Mouse (Mus musculus): ENCODE measurements around the gene Usp6nl. TPM values are rescaled to one million over a fixed set of nuclear protein-coding genes. Genes with fewer than 3 reads are reported as not detected.

Usp6nl gene
- polyA plus RNA-seq, 1 experiment from 2014 or later, result 8.7 TPM

DNA sequence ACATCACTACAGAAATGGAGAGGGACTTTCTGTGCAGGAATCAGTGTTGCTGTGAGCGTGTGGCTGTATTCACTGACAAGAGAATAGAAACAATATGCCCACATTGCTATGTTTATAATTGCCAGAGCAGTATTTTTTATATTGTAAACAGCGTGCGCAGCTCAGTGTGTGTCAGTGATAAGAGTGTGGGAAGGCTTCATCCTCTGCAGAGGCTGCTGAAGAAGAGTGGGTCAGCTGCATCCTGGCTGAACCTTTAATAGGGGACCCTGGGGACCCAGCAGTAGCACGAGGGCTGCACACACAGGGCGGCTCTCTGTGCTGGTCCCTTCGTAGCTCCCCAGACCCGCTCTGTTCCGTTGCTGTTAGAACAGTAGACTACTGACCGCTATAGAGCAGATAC, 119.2 kb downstream of the Usp6nl start:
- Histone ChIP-seq H3K27me3 (no peaks in the 10 kb centered on the region), H3K4me3 (no peak overlapping the region), H3K27ac (no peak overlapping the region), H3K4me2 (no peak overlapping the region), H3K36me3 (peaks cover 33% of the 10 kb centered on the region), H3K9me3 (no peaks in the 10 kb centered on the region), H3K9ac (no peak overlapping the region), H3K4me1 (no peaks in the 10 kb centered on the region)
- no peak for ATAC-seq (ENCODE audit: insufficient number of reproducible peaks, low FRiP score, low TSS enrichment, low read depth)
- WGBS, result 85% methylated on average over 9 of the region's 9 CpGs

DNA sequence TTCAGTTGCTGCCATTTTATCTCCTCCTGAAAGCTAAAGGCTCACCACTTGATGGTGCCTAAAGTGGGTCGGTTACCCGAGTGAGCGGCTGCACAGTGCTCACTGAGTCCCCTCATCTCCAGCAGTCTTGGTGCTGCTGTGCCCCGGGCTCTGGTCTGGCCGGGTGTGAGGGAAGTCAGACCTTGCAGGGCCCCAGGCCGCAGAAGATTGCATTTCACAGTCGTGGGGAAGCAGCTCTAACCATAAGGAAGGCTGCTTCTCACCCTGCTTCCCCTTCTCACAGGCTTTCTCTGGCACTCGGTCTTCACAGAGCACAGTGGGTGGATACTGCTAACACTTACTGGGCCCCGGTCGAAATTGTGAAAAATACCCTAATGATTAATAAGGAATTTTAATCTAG, 119.8 kb downstream of the Usp6nl start:
- Histone ChIP-seq H3K4me2 (no peak overlapping the region), H3K36me3 (peaks cover 30% of the 10 kb centered on the region), H3K4me3 (no peak overlapping the region), H3K9ac (no peak overlapping the region), H3K9me3 (no peaks in the 10 kb centered on the region), H3K4me1 (no peaks in the 10 kb centered on the region), H3K27ac (no peak overlapping the region), H3K27me3 (no peaks in the 10 kb centered on the region)
- ATAC-seq (ENCODE audit: insufficient number of reproducible peaks, low FRiP score, low TSS enrichment, low read depth), result no peak
- 74% methylated on average over 10 of the region's 10 CpGs for WGBS

DNA sequence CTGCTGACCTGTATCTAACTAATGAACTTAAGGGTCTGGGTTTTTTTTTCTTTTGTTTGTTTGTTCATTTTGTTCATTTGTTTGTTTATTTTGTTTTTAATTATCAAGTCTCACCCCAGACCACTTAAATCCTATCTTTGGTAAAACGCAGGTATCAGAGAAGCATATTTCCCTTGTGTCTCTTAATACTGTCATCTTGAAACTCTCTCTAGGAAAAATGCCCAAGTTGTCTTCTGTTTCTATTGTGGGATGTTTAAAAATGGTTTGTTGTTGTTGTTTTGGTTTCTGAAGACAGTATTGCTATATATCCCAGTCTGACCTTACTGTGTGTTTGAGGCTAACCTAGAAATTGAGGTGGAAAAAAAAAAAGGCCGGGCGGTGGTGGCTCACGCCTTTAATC, 121.5 kb downstream of the Usp6nl start:
- 94% methylated on average over 4 of the region's 4 CpGs for WGBS
- H3K27me3 ChIP-seq, result no peaks in the 10 kb centered on the region
- no peak overlapping the region for H3K9ac ChIP-seq
- H3K4me3 ChIP-seq, result no peak overlapping the region
- ATAC-seq (ENCODE audit: insufficient number of reproducible peaks, low FRiP score, low TSS enrichment, low read depth), result no peak
- no peaks in the 10 kb centered on the region for H3K4me1 ChIP-seq
- H3K36me3 ChIP-seq, result peaks cover 22% of the 10 kb centered on the region
- no peak overlapping the region for H3K27ac ChIP-seq
- no peaks in the 10 kb centered on the region for H3K9me3 ChIP-seq
- no peak overlapping the region for H3K4me2 ChIP-seq

DNA sequence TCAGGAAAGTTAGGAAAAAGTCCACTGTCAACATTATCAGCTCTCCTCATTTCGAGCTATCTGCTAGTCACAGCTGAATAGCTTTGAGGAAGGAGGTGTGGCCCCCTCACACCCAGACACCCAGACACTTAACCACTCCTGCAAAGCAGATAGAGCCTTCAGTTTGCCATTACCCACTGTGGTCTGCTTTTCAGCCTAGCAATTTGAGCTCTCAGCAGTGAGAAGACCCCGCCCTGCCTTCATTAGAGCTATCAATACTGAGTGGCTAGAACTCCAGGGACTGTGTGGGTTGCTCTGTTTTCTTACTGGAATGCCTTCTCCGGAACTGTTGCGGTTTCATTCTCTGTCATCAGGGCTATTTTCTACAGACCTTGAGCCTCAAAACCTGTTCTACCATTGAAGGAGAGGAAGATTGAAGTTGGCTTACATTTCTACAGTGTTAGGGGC, 122.3 kb downstream of the Usp6nl start:
- 72% methylated on average over 4 of the region's 4 CpGs for WGBS
- peaks cover 22% of the 10 kb centered on the region for H3K36me3 ChIP-seq
- no peaks in the 10 kb centered on the region for H3K27me3 ChIP-seq
- no peak overlapping the region for H3K4me2 ChIP-seq
- H3K4me3 ChIP-seq, result no peak overlapping the region
- H3K9ac ChIP-seq, result no peak overlapping the region
- H3K9me3 ChIP-seq, result no peaks in the 10 kb centered on the region
- no peak overlapping the region for H3K27ac ChIP-seq
- ATAC-seq (ENCODE audit: insufficient number of reproducible peaks, low FRiP score, low TSS enrichment, low read depth), result no peak
- no peaks in the 10 kb centered on the region for H3K4me1 ChIP-seq

DNA sequence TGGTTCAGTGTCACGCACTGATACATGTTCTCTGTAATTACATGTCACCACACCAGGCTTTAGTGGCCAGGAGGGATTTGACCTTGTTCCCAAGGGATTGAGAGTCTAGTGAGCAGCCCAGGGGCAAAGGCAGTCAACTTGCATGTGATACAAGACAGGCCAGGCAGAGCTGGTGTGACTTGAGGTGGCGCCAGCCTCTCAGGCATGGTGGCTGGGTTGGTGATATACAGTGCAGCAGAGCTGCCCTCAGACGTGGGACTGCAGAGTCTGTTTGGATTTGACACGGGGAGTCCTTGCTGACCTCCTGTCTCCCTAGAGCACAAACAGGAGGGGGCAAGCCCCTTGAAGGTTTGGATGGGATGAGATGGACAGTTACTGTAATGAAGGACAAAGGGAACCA, 123.4 kb downstream of the Usp6nl start:
- 78% methylated on average over 4 of the region's 4 CpGs for WGBS
- no peak overlapping the region for H3K4me2 ChIP-seq
- H3K4me3 ChIP-seq, result no peak overlapping the region
- no peak overlapping the region for H3K9ac ChIP-seq
- peaks cover 2% of the 10 kb centered on the region; the same call in 1 of the 2 replicates for H3K4me1 ChIP-seq
- H3K27me3 ChIP-seq, result no peaks in the 10 kb centered on the region
- peaks cover 16% of the 10 kb centered on the region for H3K36me3 ChIP-seq
- no peaks in the 10 kb centered on the region for H3K9me3 ChIP-seq
- no peak for ATAC-seq (ENCODE audit: insufficient number of reproducible peaks, low FRiP score, low TSS enrichment, low read depth)
- H3K27ac ChIP-seq, result no peak overlapping the region

DNA sequence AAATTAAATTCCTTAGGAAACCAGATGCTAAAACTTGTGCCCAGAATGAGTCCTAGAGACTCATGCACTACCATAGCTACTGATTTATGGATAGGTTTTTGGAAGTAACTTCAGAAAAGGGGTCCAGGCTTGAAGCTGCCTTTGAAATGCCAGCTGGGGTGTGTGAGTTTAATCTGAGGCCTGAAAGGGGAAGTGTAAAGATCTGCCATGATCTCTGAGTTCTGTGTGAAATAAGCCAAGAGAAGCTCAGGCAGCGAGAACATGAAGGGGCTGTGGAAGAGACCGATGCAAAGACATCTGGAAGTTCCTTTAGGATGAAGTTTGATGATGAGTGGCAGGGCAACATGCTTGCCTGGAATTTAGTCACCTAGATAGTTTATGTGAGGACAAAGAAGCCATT, 126.4 kb downstream of the Usp6nl start:
- Histone ChIP-seq H3K4me3 (no peak overlapping the region), H3K9ac (no peak overlapping the region), H3K4me1 (peaks cover 2% of the 10 kb centered on the region; the same call in 1 of the 2 replicates), H3K36me3 (no peaks in the 10 kb centered on the region), H3K4me2 (no peak overlapping the region), H3K27me3 (no peaks in the 10 kb centered on the region), H3K9me3 (no peaks in the 10 kb centered on the region), H3K27ac (no peak overlapping the region)
- 53% methylated on average over 2 of the region's 2 CpGs for WGBS
- ATAC-seq (ENCODE audit: insufficient number of reproducible peaks, low FRiP score, low TSS enrichment, low read depth), result no peak

DNA sequence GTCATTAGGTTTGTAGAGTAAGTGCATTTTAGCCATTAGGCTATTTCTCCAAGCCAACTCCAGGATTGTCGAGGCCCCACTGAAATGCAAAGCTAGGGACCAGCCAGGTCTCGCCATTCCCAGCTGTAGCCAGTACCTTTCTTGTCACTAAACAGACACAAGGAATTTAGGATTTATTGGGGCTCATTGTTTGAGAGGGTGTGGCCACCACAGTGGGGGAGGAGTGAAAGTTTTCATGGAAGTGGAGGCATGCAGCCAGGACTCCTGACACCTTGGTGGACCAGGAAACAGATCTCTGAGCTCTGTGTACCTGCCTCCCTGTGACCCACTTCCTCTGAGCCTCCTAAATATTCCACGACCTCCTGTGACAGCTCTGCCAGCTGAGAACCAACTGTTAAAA, 127.2 kb downstream of the Usp6nl start:
- no peak for ATAC-seq (ENCODE audit: insufficient number of reproducible peaks, low FRiP score, low TSS enrichment, low read depth)
- 52% methylated on average over 3 of the region's 3 CpGs for WGBS

DNA sequence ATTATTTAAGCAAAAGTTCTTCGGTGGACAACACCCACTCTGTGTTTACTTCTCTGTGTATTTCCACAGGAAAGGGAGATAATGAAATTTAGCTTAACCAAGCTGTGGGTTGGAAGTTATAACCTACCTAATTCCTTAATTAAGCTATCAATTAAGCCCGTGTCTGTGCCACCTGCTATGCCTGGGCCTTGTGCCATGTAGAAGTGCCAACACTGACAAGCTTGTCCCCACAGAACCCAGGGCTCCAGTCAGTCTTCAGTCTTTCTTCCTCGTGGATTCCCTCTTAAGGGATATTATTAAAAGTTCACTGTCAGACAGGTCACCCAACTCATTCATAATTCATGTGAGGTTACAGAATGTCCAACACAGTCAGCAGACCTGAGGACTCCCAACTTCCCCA, 128.1 kb downstream of the Usp6nl start:
- Histone ChIP-seq H3K4me2 (no peak overlapping the region), H3K4me1 (peaks cover 15% of the 10 kb centered on the region; the same call in 1 of the 2 replicates), H3K9ac (no peak overlapping the region), H3K27me3 (no peaks in the 10 kb centered on the region), H3K4me3 (no peak overlapping the region), H3K27ac (no peak overlapping the region), H3K36me3 (no peaks in the 10 kb centered on the region), H3K9me3 (no peaks in the 10 kb centered on the region)
- 77% methylated on average over 3 of the region's 3 CpGs for WGBS
- no peak for ATAC-seq (ENCODE audit: insufficient number of reproducible peaks, low FRiP score, low TSS enrichment, low read depth)

More for the DNA sequence above, 127.2 kb downstream of the Usp6nl start:
- H3K9ac ChIP-seq, result no peak overlapping the region
- peak overlapping the region; percentile 29; the same call in 1 of the 2 replicates for H3K27ac ChIP-seq
- no peaks in the 10 kb centered on the region for H3K27me3 ChIP-seq
- H3K4me2 ChIP-seq, result no peak overlapping the region
- no peak overlapping the region for H3K4me3 ChIP-seq
- H3K4me1 ChIP-seq, result peaks cover 6% of the 10 kb centered on the region; the same call in 1 of the 2 replicates
- H3K9me3 ChIP-seq, result no peaks in the 10 kb centered on the region
- H3K36me3 ChIP-seq, result no peaks in the 10 kb centered on the region

DNA sequence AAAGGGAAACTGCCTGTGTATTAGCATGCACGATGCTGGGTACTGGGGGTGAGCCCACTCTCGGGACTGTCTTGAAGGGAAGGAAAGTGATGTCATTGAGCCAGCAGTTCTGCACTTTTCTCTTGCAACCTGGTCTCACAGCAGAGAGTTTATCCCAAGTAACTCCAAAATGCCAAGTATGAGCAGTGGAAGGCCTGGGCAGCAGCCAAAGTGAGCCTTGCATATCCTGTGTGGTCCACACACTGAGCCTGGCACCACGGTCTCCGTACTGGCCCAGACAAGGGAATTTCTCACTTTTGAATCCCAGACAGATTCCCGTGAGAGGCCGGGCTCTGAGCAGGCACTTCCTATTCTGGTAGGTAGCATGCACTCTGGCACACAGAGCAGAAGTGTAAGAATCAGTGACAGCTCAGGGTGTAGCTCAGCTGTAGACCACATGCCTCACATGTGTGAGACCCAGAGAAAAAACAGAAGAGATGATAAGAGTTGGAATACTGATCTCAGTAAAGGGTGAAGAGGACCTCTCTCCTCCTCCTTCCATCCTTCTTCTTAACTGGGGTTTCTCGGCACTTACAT, 132.6 kb downstream of the Usp6nl start:
- Histone ChIP-seq H3K4me3 (no peak overlapping the region), H3K4me2 (no peak overlapping the region), H3K36me3 (no peaks in the 10 kb centered on the region), H3K9me3 (no peaks in the 10 kb centered on the region), H3K4me1 (peaks cover 20% of the 10 kb centered on the region; the same call in 1 of the 2 replicates), H3K27ac (peak overlapping the region; percentile 47), H3K9ac (no peak overlapping the region), H3K27me3 (no peaks in the 10 kb centered on the region)
- WGBS, result 35% methylated on average over 7 of the region's 7 CpGs
- 0 out of 2 replicates have a peak, but pooled peaks have one; percentile 49 for ATAC-seq (ENCODE audit: insufficient number of reproducible peaks, low FRiP score, low TSS enrichment, low read depth)

DNA sequence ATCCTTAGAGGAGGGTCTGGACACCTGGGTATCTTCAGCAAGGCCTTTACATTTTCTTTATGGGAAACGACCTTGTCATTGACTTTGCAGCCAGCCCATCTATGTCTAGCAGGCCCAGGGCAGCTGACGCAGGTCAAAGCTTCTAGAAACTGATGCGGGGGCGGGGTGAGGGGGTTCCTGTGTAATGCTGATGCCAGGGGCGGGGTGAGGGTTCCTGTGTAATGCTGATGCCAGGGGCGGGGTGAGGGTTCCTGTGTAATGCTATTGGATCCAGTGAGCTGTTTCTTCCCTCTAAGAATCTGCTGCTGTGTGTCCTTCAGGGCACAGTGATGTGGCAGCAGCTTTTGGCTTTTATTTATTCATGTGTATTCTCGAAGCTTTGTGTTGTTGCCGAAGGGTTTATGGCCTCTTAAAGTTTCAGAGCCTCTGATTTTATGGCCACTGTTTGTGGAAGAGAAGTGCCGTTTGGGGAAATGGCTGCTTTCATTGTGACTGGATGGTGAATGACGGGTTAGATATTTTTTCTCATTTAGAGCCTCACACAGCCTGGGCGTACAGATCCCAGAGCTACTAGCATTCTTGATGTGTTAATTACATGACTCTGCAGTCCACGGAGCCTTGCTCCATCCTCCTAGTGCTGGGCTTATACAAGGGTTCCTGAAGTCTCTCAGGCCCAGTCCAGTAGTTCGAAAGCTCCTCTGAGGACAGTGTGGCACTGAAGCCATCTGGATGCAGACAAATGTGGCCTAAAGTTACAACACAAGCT, 137.0 kb downstream of the Usp6nl start:
- Histone ChIP-seq H3K9me3 (no peaks in the 10 kb centered on the region), H3K9ac (no peak overlapping the region), H3K4me2 (no peak overlapping the region), H3K4me3 (no peak overlapping the region), H3K27ac (no peak overlapping the region), H3K27me3 (no peaks in the 10 kb centered on the region), H3K36me3 (no peaks in the 10 kb centered on the region), H3K4me1 (peaks cover 22% of the 10 kb centered on the region; the same call in 1 of the 2 replicates)
- ATAC-seq (ENCODE audit: insufficient number of reproducible peaks, low FRiP score, low TSS enrichment, low read depth), result no peak
- WGBS, result 36% methylated on average over 13 of the region's 13 CpGs

DNA sequence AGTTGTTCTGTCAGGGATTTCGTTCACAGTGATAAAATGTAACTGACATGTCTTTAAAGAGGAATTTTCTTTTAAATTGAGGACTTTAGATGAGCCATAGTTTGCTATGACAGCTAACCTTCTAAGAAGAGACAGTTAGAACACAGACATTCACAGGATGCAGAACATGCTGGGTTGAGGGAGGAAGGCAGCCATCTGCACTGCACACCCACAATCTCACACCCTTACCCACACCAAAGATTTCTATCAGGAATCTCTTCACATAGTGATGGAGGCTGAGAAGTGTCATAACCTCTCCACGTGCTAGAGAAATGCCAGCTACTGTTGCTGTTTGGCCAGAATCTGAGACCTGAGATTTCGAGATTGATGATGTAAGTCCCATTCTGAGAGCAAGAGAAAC, 139.8 kb downstream of the Usp6nl start:
- 94% methylated on average over 3 of the region's 3 CpGs for WGBS
- no peak overlapping the region for H3K4me3 ChIP-seq
- no peaks in the 10 kb centered on the region for H3K36me3 ChIP-seq
- no peaks in the 10 kb centered on the region for H3K27me3 ChIP-seq
- H3K27ac ChIP-seq, result no peak overlapping the region
- H3K4me2 ChIP-seq, result no peak overlapping the region
- H3K9ac ChIP-seq, result no peak overlapping the region
- ATAC-seq (ENCODE audit: insufficient number of reproducible peaks, low FRiP score, low TSS enrichment, low read depth), result no peak
- H3K4me1 ChIP-seq, result peaks cover 14% of the 10 kb centered on the region; the same call in 1 of the 2 replicates
- no peaks in the 10 kb centered on the region for H3K9me3 ChIP-seq
